Mouse (Mus musculus) forebrain, embryonic 16.5 days (tissue): ENCODE measurements at regions not wholly inside any gene's neighbourhood (a gene's known extent, or its start where the extent isn't known, plus 50 kb on each side); places are given as distances from the start of the nearest gene placed in this dataset.

Source experiments
- ATAC-seq: fragments of 200-750 bp; cut with Nextera tagmentation; 2 replicates; pipeline ENCODE4 v1.8.0; 2017; ENCODE audit warnings: mild to moderate bottlenecking, moderate library complexity
- H3K27ac ChIP-seq: fragments of 300-500 bp; sonication (generic); 2 replicates; pipeline ENCODE4 v1.5.1; 2014; ENCODE audit warnings: low read length, control low read depth
- H3K27me3 ChIP-seq: fragments of 300-500 bp; sonication (generic); replicated peaks from 2 replicates; pipeline ENCODE4 v1.6.1; 2014; ENCODE audit warnings: low read length; ENCODE audit not compliant: control insufficient read depth, insufficient read depth
- H3K36me3 ChIP-seq: fragments of 300-500 bp; sonication (generic); 2 replicates; pipeline ENCODE4 v1.6.1; 2014; ENCODE audit not compliant: control insufficient read depth, insufficient read depth
- H3K4me1 ChIP-seq: fragments of 300-500 bp; sonication (generic); replicated peaks from 2 replicates; pipeline ENCODE4 v1.6.1; 2014; ENCODE audit warnings: low read length; ENCODE audit not compliant: control insufficient read depth, insufficient read depth
- H3K4me2 ChIP-seq: fragments of 300-500 bp; sonication (generic); 2 replicates; pipeline ENCODE4 v1.6.1; 2014; ENCODE audit warnings: mild to moderate bottlenecking, low read length, control low read depth
- H3K4me3 ChIP-seq: fragments of 300-500 bp; sonication (generic); replicated peaks from 2 replicates; pipeline ENCODE4 v1.5.1; 2014; ENCODE audit warnings: mild to moderate bottlenecking, low read length, control low read depth
- H3K9ac ChIP-seq: fragments of 300-500 bp; sonication (generic); replicated peaks from 2 replicates; pipeline ENCODE4 v1.6.1; 2014; ENCODE audit warnings: low read depth, low read length, control low read depth
- H3K9me3 ChIP-seq: fragments of 300-500 bp; sonication (generic); 2 replicates; pipeline ENCODE4 v1.6.1; 2016; ENCODE audit warnings: low read length; ENCODE audit not compliant: control insufficient read depth
- WGBS: fragments of 180-500 bp; shearing (Covaris S2); extraction: QIAGEN DNeasy Blood & Tissue Kit; methylation state at CpG from one replicate; pipeline ENCODE4 v1.1.7; 2014; 5-methylcytosine and 5-hydroxymethylcytosine counted together

- WGBS = 1% methylated on average over 5 of the region's 5 CpGs
- no peak overlapping the region for H3K4me2 ChIP-seq
Observed at GRCm38 (mm10) chr2:146694041-146694440, 161.6 kb upstream of the Kiz start.

GRCm38 (mm10) chr2:146696277-146696676, 159.4 kb upstream of the Kiz start:
- peaks cover 5% of the 10 kb centered on the region; the same call in 1 of the 2 replicates for H3K27me3 ChIP-seq
- H3K4me1 ChIP-seq = 0 out of 2 replicates have a peak, but pooled peaks cover 4% of the 10 kb centered on the region
- H3K4me3 ChIP-seq = no peak overlapping the region
- no peaks in the 10 kb centered on the region for H3K9me3 ChIP-seq
- no peaks in the 10 kb centered on the region for H3K36me3 ChIP-seq
- WGBS = 96% methylated on average over 2 of the region's 2 CpGs
- ATAC-seq = no peak
- H3K27ac ChIP-seq = no peak overlapping the region
- no peak overlapping the region for H3K9ac ChIP-seq
- H3K4me2 ChIP-seq = no peak overlapping the region

More at GRCm38 (mm10) chr2:146694041-146694440, 161.6 kb upstream of the Kiz start:
- H3K4me3 ChIP-seq = no peak overlapping the region
- H3K9me3 ChIP-seq = no peaks in the 10 kb centered on the region
- peaks cover 9% of the 10 kb centered on the region; the same call in 1 of the 2 replicates for H3K27me3 ChIP-seq
- no peak for ATAC-seq
- H3K36me3 ChIP-seq = no peaks in the 10 kb centered on the region
- no peak overlapping the region for H3K27ac ChIP-seq
- no peak overlapping the region for H3K9ac ChIP-seq
- 0 out of 2 replicates have a peak, but pooled peaks cover 4% of the 10 kb centered on the region for H3K4me1 ChIP-seq

GRCm38 (mm10) chr2:146696727-146697126, 158.9 kb upstream of the Kiz start:
- Histone ChIP-seq H3K9me3 (no peaks in the 10 kb centered on the region), H3K4me3 (no peak overlapping the region), H3K27ac (no peak overlapping the region), H3K27me3 (peaks cover 5% of the 10 kb centered on the region; the same call in 1 of the 2 replicates), H3K4me1 (0 out of 2 replicates have a peak, but pooled peaks cover 4% of the 10 kb centered on the region), H3K4me2 (no peak overlapping the region), H3K9ac (no peak overlapping the region), H3K36me3 (no peaks in the 10 kb centered on the region)
- ATAC-seq = no peak
- WGBS = 94% methylated on average over 4 of the region's 4 CpGs

GRCm38 (mm10) chr2:146710676-146711075, 145.0 kb upstream of the Kiz start:
- Histone ChIP-seq H3K27me3 (no peaks in the 10 kb centered on the region), H3K4me3 (no peak overlapping the region), H3K4me1 (peaks cover 6% of the 10 kb centered on the region), H3K4me2 (no peak overlapping the region), H3K9ac (no peak overlapping the region), H3K36me3 (no peaks in the 10 kb centered on the region), H3K9me3 (no peaks in the 10 kb centered on the region), H3K27ac (no peak overlapping the region)
- ATAC-seq = peak; percentile 88
- 15% methylated on average over 8 of the region's 8 CpGs for WGBS

- 4% methylated on average over 10 of the region's 10 CpGs for WGBS
- no peaks in the 10 kb centered on the region for H3K9me3 ChIP-seq
- peaks cover 25% of the 10 kb centered on the region for H3K4me1 ChIP-seq
- H3K27me3 ChIP-seq = peaks cover 8% of the 10 kb centered on the region; the same call in 1 of the 2 replicates
- H3K4me3 ChIP-seq = no peak overlapping the region
- no peaks in the 10 kb centered on the region for H3K36me3 ChIP-seq
- no peak overlapping the region for H3K9ac ChIP-seq
- H3K27ac ChIP-seq = no peak overlapping the region
- ATAC-seq = no peak
- no peak overlapping the region for H3K4me2 ChIP-seq
Observed at GRCm38 (mm10) chr2:146721184-146721715, 134.4 kb upstream of the Kiz start.

GRCm38 (mm10) chr2:146722351-146723025, 133.2 kb upstream of the Kiz start:
- no peak overlapping the region for H3K27ac ChIP-seq
- peaks cover 11% of the 10 kb centered on the region; the same call in 1 of the 2 replicates for H3K27me3 ChIP-seq
- 5% methylated on average over 8 of the region's 8 CpGs for WGBS
- H3K4me3 ChIP-seq = no peak overlapping the region
- no peak overlapping the region for H3K9ac ChIP-seq
- ATAC-seq = no peak
- H3K4me1 ChIP-seq = peaks cover 25% of the 10 kb centered on the region
- no peaks in the 10 kb centered on the region for H3K36me3 ChIP-seq
- no peaks in the 10 kb centered on the region for H3K9me3 ChIP-seq
- H3K4me2 ChIP-seq = no peak overlapping the region

- peak; percentile 69 for ATAC-seq
- peaks cover 11% of the 10 kb centered on the region; the same call in 1 of the 2 replicates for H3K27me3 ChIP-seq
- H3K4me3 ChIP-seq = no peak overlapping the region
- H3K9ac ChIP-seq = no peak overlapping the region
- no peaks in the 10 kb centered on the region for H3K9me3 ChIP-seq
- peaks cover 25% of the 10 kb centered on the region for H3K4me1 ChIP-seq
- WGBS = 5% methylated on average over 9 of the region's 9 CpGs
- no peaks in the 10 kb centered on the region for H3K36me3 ChIP-seq
- H3K4me2 ChIP-seq = no peak overlapping the region
- H3K27ac ChIP-seq = no peak overlapping the region
Observed at GRCm38 (mm10) chr2:146723172-146723571, 132.5 kb upstream of the Kiz start.

- H3K27ac ChIP-seq = 0 out of 2 replicates have a peak overlapping the region, but pooled peaks have one; percentile 14
Observed at GRCm38 (mm10) chr2:146723671-146724070, 132.0 kb upstream of the Kiz start.

DNA sequence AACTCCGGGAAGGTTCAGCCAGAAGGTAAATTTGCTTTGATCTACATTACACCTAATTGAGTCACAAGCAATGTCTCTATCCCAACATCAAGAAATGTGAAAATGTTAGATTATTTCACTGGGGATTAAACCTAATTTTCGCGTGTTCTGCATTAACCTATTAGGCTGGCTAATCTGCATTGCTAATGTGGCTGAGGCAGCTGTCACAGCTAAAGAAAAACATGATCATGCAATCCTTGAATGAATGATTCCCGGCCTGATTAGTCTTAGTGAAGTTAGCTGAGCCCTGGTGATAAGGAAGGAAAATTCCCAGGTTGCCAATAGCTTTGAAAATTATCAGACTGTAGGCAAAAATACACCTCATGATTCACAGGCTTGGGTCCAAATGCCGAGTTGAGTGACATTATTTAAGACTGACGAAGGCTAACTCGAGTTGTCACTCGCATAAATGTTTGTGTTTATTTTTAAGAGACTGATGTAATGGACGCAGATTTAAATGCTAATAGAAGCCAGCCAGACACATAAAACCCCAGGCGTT, 131.5 kb upstream of the Kiz start:
- ATAC-seq = peak; percentile 71; the same call in 1 of the 2 replicates
- WGBS = 12% methylated on average over 10 of the region's 10 CpGs
- H3K27me3 ChIP-seq = peaks cover 9% of the 10 kb centered on the region; the same call in 1 of the 2 replicates
- 0 out of 2 replicates have a peak overlapping the region, but pooled peaks have one; percentile 14 for H3K27ac ChIP-seq
- no peak overlapping the region for H3K9ac ChIP-seq
- H3K36me3 ChIP-seq = no peaks in the 10 kb centered on the region
- H3K9me3 ChIP-seq = no peaks in the 10 kb centered on the region
- no peak overlapping the region for H3K4me2 ChIP-seq
- peaks cover 25% of the 10 kb centered on the region for H3K4me1 ChIP-seq
- no peak overlapping the region for H3K4me3 ChIP-seq

More at GRCm38 (mm10) chr2:146723671-146724070, 132.0 kb upstream of the Kiz start:
- Histone ChIP-seq H3K9me3 (no peaks in the 10 kb centered on the region), H3K4me3 (no peak overlapping the region), H3K4me1 (peaks cover 25% of the 10 kb centered on the region), H3K36me3 (no peaks in the 10 kb centered on the region), H3K9ac (no peak overlapping the region), H3K27me3 (peaks cover 11% of the 10 kb centered on the region; the same call in 1 of the 2 replicates), H3K4me2 (no peak overlapping the region)
- 11% methylated on average over 4 of the region's 4 CpGs for WGBS
- ATAC-seq = 0 out of 2 replicates have a peak, but pooled peaks have one; percentile 6
